Mouse (Mus musculus): ENCODE data around the gene Gm21773. TPM values are rescaled to one million over a fixed set of nuclear protein-coding genes. Genes with fewer than 3 reads are reported as not detected.
"Not testable (repeated sequence)": the region's sequence is repeated elsewhere in the genome, so short reads cannot be mapped to it uniquely, and the experiment has no call there.

The Gm21773 gene
- polyA plus RNA-seq (2012; rRNA removed), result not detected in 2 replicates

DNA sequence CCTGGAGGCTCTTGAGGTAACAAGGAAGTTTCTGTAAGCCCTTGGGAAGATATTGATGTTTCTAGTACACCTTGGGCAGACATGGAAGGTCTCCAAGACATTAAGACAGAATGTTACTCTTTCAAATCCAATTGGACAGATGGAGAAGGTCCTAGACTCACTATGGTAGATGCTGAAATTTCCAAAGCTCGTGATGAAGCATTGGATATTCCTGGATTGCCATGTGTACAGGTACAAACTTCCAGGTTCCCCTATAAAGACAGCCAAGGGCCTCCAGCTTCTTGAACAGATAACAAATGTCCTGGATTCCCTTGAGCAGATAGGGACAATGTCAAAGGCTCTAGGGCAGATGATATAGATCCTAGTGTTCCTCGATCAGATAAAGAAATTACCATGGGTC is at the start of gene Gm21773:
TSS of gene Gm21773 (minus strand) at position 101 of the 400 bp plus-strand sequence.
- WGBS, result no CpG with 5 or more reads among the region's 2 CpGs
- DNase-seq (ENCODE audit: low read depth, low spot score), result not testable (repeated sequence)
